Mouse (Mus musculus) embryonic facial prominence, embryonic 15.5 days (tissue): Measurements from ENCODE around the gene Rcor3. TPM values are rescaled to one million over a fixed set of nuclear protein-coding genes. Genes with fewer than 3 reads are reported as not detected.

Experiments
- ATAC-seq: fragments of 200-750 bp; cut with Nextera tagmentation; 2 replicates; pipeline ENCODE4 v1.8.0; 2017; ENCODE audit warnings: low read depth, moderate TSS enrichment; ENCODE audit not compliant: insufficient number of reproducible peaks, low FRiP score, low TSS enrichment
- H3K27ac ChIP-seq: fragments of 300-500 bp; sonication (generic); replicated peaks from 2 replicates; pipeline ENCODE4 v1.5.1; 2015; ENCODE audit warnings: mild to moderate bottlenecking, inconsistent platforms
- H3K27me3 ChIP-seq: fragments of 300-500 bp; sonication (generic); 2 replicates; pipeline ENCODE4 v1.6.1; 2015; ENCODE audit warnings: inconsistent platforms
- H3K36me3 ChIP-seq: fragments of 300-500 bp; sonication (generic); 2 replicates; pipeline ENCODE4 v1.6.1; 2015; ENCODE audit warnings: mild to moderate bottlenecking, inconsistent platforms
- H3K4me1 ChIP-seq: fragments of 300-500 bp; sonication (generic); 2 replicates; pipeline ENCODE4 v1.6.1; 2015; ENCODE audit warnings: inconsistent platforms
- H3K4me2 ChIP-seq: fragments of 300-500 bp; sonication (generic); replicated peaks from 2 replicates; pipeline ENCODE4 v1.6.1; 2015; ENCODE audit warnings: mild to moderate bottlenecking, inconsistent platforms
- H3K4me3 ChIP-seq: fragments of 300-500 bp; sonication (generic); replicated peaks from 2 replicates; pipeline ENCODE4 v1.5.1; 2015; ENCODE audit warnings: mild to moderate bottlenecking, inconsistent platforms
- H3K9ac ChIP-seq: fragments of 300-500 bp; sonication (generic); 2 replicates; pipeline ENCODE4 v1.6.1; 2015; ENCODE audit warnings: inconsistent platforms
- H3K9me3 ChIP-seq: fragments of 300-500 bp; sonication (generic); replicated peaks from 2 replicates; pipeline ENCODE4 v1.6.1; 2016; ENCODE audit warnings: inconsistent platforms
- WGBS: fragments of 180-500 bp; shearing (Covaris S2); methylation state at CpG from one replicate; pipeline ENCODE4 v1.1.7; 2015; 5-methylcytosine and 5-hydroxymethylcytosine counted together
- polyA plus RNA-seq: library from polyadenylated mRNA; unstranded; fragments of >200 nt; fragmentation: Nextera tagmentation; extraction: Ambion mirVana; gene quantifications from 2 replicates; pipeline ENCODE4 v1.2.1, GENCODE M21; 2015

The Rcor3 gene
- polyA plus RNA-seq, 1 experiment from 2014 or later: 32.5 TPM

- Histone ChIP-seq H3K36me3 (peaks cover 51% of the 10 kb centered on the region), H3K4me2 (no peak overlapping the region), H3K4me1 (peaks cover 23% of the 10 kb centered on the region), H3K27me3 (no peaks in the 10 kb centered on the region), H3K27ac (no peak overlapping the region), H3K4me3 (no peak overlapping the region), H3K9ac (no peak overlapping the region), H3K9me3 (no peaks in the 10 kb centered on the region)
- ATAC-seq: no peak
- 95% methylated on average over 3 of the region's 3 CpGs for WGBS
These were observed 70.9 kb downstream of the Rcor3 start for GRCm38 (mm10) chr1:192066956-192067355.

- 92% methylated on average over 8 of the region's 8 CpGs for WGBS
- H3K27ac ChIP-seq: no peak overlapping the region
- H3K4me2 ChIP-seq: no peak overlapping the region
- no peak overlapping the region for H3K4me3 ChIP-seq
- H3K36me3 ChIP-seq: peaks cover 60% of the 10 kb centered on the region
- ATAC-seq: no peak
- H3K4me1 ChIP-seq: 0 out of 2 replicates have a peak, but pooled peaks cover 4% of the 10 kb centered on the region
- H3K9me3 ChIP-seq: no peaks in the 10 kb centered on the region
- no peaks in the 10 kb centered on the region for H3K27me3 ChIP-seq
- H3K9ac ChIP-seq: no peak overlapping the region
These were observed 74.5 kb downstream of the Rcor3 start for GRCm38 (mm10) chr1:192063209-192063946.

GRCm38 (mm10) chr1:192062682-192063081, 75.2 kb downstream of the Rcor3 start:
- 83% methylated on average over 14 of the region's 14 CpGs for WGBS
- Histone ChIP-seq H3K27me3 (no peaks in the 10 kb centered on the region), H3K4me2 (no peak overlapping the region), H3K4me3 (no peak overlapping the region), H3K36me3 (peaks cover 62% of the 10 kb centered on the region), H3K4me1 (0 out of 2 replicates have a peak, but pooled peaks cover 4% of the 10 kb centered on the region), H3K9ac (no peak overlapping the region), H3K9me3 (no peaks in the 10 kb centered on the region), H3K27ac (no peak overlapping the region)
- no peak for ATAC-seq

GRCm38 (mm10) chr1:192061666-192062306, 76.1 kb downstream of the Rcor3 start:
- Histone ChIP-seq H3K27ac (no peak overlapping the region; the same call in 1 of the 2 replicates), H3K27me3 (no peaks in the 10 kb centered on the region), H3K9me3 (no peaks in the 10 kb centered on the region), H3K36me3 (peaks cover 59% of the 10 kb centered on the region), H3K4me2 (no peak overlapping the region), H3K9ac (no peak overlapping the region), H3K4me3 (no peak overlapping the region), H3K4me1 (0 out of 2 replicates have a peak, but pooled peaks cover 4% of the 10 kb centered on the region)
- WGBS: 40% methylated on average over 4 of the region's 4 CpGs
- peak; percentile 65; the same call in 1 of the 2 replicates for ATAC-seq

- Histone ChIP-seq H3K9ac (no peak overlapping the region), H3K4me2 (no peak overlapping the region), H3K27ac (no peak overlapping the region), H3K27me3 (no peaks in the 10 kb centered on the region), H3K4me1 (peaks cover 15% of the 10 kb centered on the region), H3K9me3 (no peaks in the 10 kb centered on the region), H3K36me3 (peaks cover 38% of the 10 kb centered on the region), H3K4me3 (no peak overlapping the region)
- no peak for ATAC-seq
- WGBS: 86% methylated on average over 10 of the region's 10 CpGs
These were observed 79.0 kb downstream of the Rcor3 start for GRCm38 (mm10) chr1:192058911-192059310.

- H3K36me3 ChIP-seq: peaks cover 22% of the 10 kb centered on the region
- no peak overlapping the region for H3K4me3 ChIP-seq
- H3K4me2 ChIP-seq: no peak overlapping the region
- 28% methylated on average over 3 of the region's 3 CpGs for WGBS
- H3K9ac ChIP-seq: no peak overlapping the region
- H3K27me3 ChIP-seq: no peaks in the 10 kb centered on the region
- no peak for ATAC-seq
- H3K4me1 ChIP-seq: peaks cover 10% of the 10 kb centered on the region
- H3K9me3 ChIP-seq: no peaks in the 10 kb centered on the region
- H3K27ac ChIP-seq: peak overlapping the region; percentile 82; the same call in 1 of the 2 replicates
These were observed 84.1 kb downstream of the Rcor3 start for GRCm38 (mm10) chr1:192053726-192054125.

GRCm38 (mm10) chr1:192052986-192053385, 84.9 kb downstream of the Rcor3 start:
- H3K4me3 ChIP-seq: no peak overlapping the region
- ATAC-seq: no peak
- no peak overlapping the region for H3K4me2 ChIP-seq
- WGBS: 82% methylated on average over 5 of the region's 5 CpGs
- H3K9me3 ChIP-seq: no peaks in the 10 kb centered on the region
- peaks cover 10% of the 10 kb centered on the region for H3K4me1 ChIP-seq
- H3K27ac ChIP-seq: peak overlapping the region; percentile 41; the same call in 1 of the 2 replicates
- H3K27me3 ChIP-seq: no peaks in the 10 kb centered on the region
- no peak overlapping the region for H3K9ac ChIP-seq
- H3K36me3 ChIP-seq: peaks cover 16% of the 10 kb centered on the region; the same call in 1 of the 2 replicates

GRCm38 (mm10) chr1:192052461-192052860, 85.4 kb downstream of the Rcor3 start:
- peaks cover 10% of the 10 kb centered on the region for H3K4me1 ChIP-seq
- H3K27ac ChIP-seq: no peak overlapping the region
- H3K9me3 ChIP-seq: no peaks in the 10 kb centered on the region
- H3K9ac ChIP-seq: no peak overlapping the region
- H3K36me3 ChIP-seq: peaks cover 16% of the 10 kb centered on the region; the same call in 1 of the 2 replicates
- H3K4me2 ChIP-seq: no peak overlapping the region
- WGBS: 75% methylated on average over 8 of the region's 8 CpGs
- no peak for ATAC-seq
- no peaks in the 10 kb centered on the region for H3K27me3 ChIP-seq
- no peak overlapping the region for H3K4me3 ChIP-seq

Other genes with a start within 250 kb of the Rcor3 start
- gene Slc30a1, start 231.3 kb downstream of the Rcor3 start, polyA plus RNA-seq: 4.0 and 4.6 TPM in 2 replicates
- 8.7 and 10.1 TPM in 2 replicates for gene Rd3, start 160.7 kb downstream of the Rcor3 start, polyA plus RNA-seq
- gene Traf5, start 45.5 kb downstream of the Rcor3 start, polyA plus RNA-seq: 24.9 and 26.9 TPM in 2 replicates
- 1.7 and 2.0 TPM in 2 replicates for gene Kcnh1, start 52.7 kb upstream of the Rcor3 start, polyA plus RNA-seq